Mouse (Mus musculus): ENCODE data around the gene Gdf10. TPM values are rescaled to one million over a fixed set of nuclear protein-coding genes. Genes with fewer than 3 reads are reported as not detected.

Gdf10 gene
- polyA plus RNA-seq, 1 experiment from 2014 or later: 15.0 TPM

DNA sequence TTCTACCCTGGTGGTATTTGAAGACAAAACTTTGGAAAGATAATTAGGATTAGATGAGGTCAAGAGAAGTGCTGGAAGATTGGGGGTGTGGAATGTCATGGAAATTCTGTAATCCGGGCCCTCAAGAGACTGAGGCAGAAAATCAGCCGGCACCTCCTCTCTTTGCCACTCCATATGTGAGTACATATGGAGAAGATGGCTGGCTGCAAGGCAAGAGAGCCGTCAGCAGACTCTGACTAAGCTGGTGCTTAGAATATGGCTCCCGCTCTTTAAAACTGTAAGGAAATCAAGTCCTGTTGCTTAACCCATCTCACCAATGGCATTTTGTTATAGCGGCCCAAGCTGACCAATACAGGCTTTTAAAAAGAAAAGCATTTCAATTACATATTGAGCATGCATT is 27.6 kb upstream of the Gdf10 start:
- WGBS: 86% methylated on average over 5 of the region's 5 CpGs
- Histone ChIP-seq H3K4me2 (ENCODE audit: low read length) (no peak overlapping the region), H3K9me3 (ENCODE audit: control insufficient read depth, low read length) (no peaks in the 10 kb centered on the region), H3K9ac (ENCODE audit: low read depth, low read length) (no peak overlapping the region), H3K4me3 (ENCODE audit: low read length) (no peak overlapping the region), H3K36me3 (ENCODE audit: control insufficient read depth, insufficient read depth, low read length) (no peaks in the 10 kb centered on the region), H3K4me1 (ENCODE audit: control insufficient read depth, insufficient read depth, low read depth, low read length) (no peaks in the 10 kb centered on the region), H3K27me3 (replicated peaks; ENCODE audit: control insufficient read depth, insufficient read depth, low read length) (no peaks in the 10 kb centered on the region), H3K27ac (ENCODE audit: low read depth, low read length) (no peak overlapping the region)
- ATAC-seq: no peak

DNA sequence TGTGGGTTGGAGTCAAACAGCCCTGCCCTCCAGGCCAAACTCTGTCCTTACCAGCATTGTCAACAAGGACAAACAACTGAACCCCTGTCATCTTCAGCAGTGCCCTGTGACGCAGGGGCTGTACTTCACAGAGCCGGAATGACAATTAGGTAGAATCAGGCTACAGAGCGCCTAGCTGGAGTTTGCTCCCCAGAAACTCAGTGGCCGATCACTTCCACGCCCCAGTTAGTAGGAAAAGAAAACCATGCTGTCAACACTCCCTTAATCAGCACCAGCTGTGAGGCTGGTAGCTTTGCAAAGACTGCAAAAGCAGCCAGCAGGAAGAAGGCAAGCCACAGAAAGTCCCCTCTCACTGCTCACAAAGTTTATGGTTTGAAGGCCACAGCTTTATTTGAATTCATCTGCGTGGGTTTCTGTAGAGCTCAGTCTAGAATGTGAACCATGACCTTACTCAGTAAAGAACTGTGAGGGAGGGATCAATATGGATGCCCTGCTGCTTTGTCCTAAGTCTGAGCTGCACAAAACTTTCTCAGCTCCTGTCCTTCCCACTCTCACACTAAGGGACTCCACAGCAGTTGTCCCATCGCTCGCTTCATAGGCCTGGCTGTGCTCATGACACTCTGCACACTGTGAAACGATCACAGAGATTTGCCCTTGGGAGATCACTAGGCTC is 26.6 kb upstream of the Gdf10 start:
- H3K36me3 ChIP-seq (ENCODE audit: control insufficient read depth, insufficient read depth, low read length): no peaks in the 10 kb centered on the region
- no peak overlapping the region for H3K9ac ChIP-seq (ENCODE audit: low read depth, low read length)
- 28% methylated on average over 9 of the region's 9 CpGs for WGBS
- H3K27ac ChIP-seq (ENCODE audit: low read depth, low read length): no peak overlapping the region
- no peaks in the 10 kb centered on the region for H3K4me1 ChIP-seq (ENCODE audit: control insufficient read depth, insufficient read depth, low read depth, low read length)
- no peak overlapping the region for H3K4me2 ChIP-seq (ENCODE audit: low read length)
- no peaks in the 10 kb centered on the region for H3K27me3 ChIP-seq (replicated peaks; ENCODE audit: control insufficient read depth, insufficient read depth, low read length)
- no peaks in the 10 kb centered on the region for H3K9me3 ChIP-seq (ENCODE audit: control insufficient read depth, low read length)
- no peak for ATAC-seq
- H3K4me3 ChIP-seq (ENCODE audit: low read length): no peak overlapping the region

DNA sequence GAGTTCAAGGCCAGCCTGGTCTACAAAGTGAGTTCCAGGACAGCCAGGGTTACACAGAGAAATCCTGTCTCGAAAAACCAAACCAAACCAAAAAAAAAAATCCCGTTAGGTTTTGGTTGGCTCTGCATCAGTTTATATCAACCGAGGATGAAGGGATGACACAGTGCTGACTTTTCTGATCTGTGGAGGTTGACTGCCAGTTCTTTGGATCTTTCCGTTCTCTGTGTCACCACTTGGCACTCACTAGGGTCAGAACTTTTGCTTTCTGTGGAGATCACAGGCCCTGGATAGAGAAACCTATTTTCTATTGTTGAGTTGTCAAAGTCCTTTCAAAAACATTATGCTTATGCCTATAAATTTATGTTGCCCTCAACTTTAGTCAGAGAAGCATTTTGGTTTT is 20.6 kb upstream of the Gdf10 start:
- 96% methylated on average over 4 of the region's 4 CpGs for WGBS
- Histone ChIP-seq H3K4me2 (ENCODE audit: low read length) (no peak overlapping the region), H3K27me3 (replicated peaks; ENCODE audit: control insufficient read depth, insufficient read depth, low read length) (no peaks in the 10 kb centered on the region), H3K4me3 (ENCODE audit: low read length) (no peak overlapping the region), H3K9me3 (ENCODE audit: control insufficient read depth, low read length) (no peaks in the 10 kb centered on the region), H3K27ac (ENCODE audit: low read depth, low read length) (no peak overlapping the region), H3K36me3 (ENCODE audit: control insufficient read depth, insufficient read depth, low read length) (no peaks in the 10 kb centered on the region), H3K4me1 (ENCODE audit: control insufficient read depth, insufficient read depth, low read depth, low read length) (no peaks in the 10 kb centered on the region), H3K9ac (ENCODE audit: low read depth, low read length) (no peak overlapping the region)
- no peak for ATAC-seq

DNA sequence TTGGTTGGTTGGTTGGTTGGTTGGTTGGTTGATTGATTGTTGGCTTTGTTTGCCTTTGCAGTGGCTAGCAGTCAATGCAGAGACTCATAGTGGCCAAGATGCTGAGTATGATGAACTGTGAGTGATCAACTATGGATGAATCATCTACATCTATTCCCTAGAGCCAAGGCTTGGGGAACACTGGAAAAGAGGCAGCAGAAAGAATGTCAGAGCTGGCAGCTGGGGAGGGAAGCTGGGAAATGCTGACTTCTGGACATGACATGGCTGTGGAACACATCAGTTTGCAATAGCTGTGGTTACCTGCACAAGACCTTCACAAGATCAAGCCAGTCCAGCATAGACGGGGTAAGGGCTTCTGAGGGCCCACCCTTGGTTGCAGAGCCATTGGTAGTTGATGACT is 20.2 kb upstream of the Gdf10 start:
- 86% methylated on average over 1 of the region's 1 CpGs for whole genome bisulfite sequencing
- H3K4me2 ChIP-seq (ENCODE audit: low read length): no peak overlapping the region
- H3K9me3 ChIP-seq (ENCODE audit: control insufficient read depth, low read length): no peaks in the 10 kb centered on the region
- H3K4me3 ChIP-seq (ENCODE audit: low read length): no peak overlapping the region
- no peak overlapping the region for H3K27ac ChIP-seq (ENCODE audit: low read depth, low read length)
- no peaks in the 10 kb centered on the region for H3K4me1 ChIP-seq (ENCODE audit: control insufficient read depth, insufficient read depth, low read depth, low read length)
- no peak overlapping the region for H3K9ac ChIP-seq (ENCODE audit: low read depth, low read length)
- no peak for ATAC-seq
- no peaks in the 10 kb centered on the region for H3K27me3 ChIP-seq (replicated peaks; ENCODE audit: control insufficient read depth, insufficient read depth, low read length)
- H3K36me3 ChIP-seq (ENCODE audit: control insufficient read depth, insufficient read depth, low read length): no peaks in the 10 kb centered on the region

DNA sequence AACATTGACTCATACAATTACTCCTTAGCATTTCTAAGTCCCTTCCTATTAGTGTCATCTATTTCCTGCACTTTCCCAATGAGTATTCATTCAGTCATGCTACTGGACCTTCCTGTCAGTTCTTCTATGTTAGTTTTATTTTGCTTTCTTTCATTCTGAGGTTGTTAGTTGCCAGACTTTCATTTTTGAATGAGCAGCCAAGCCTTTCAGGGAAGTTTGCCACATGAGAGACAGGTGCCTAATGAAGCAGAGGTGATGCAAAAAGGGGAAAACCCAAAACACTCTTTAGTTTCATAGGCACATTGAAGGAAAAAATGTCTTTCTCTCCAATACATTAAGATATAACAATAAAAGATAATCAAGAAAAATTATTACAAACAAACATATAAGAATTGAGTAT is 18.5 kb upstream of the Gdf10 start:
- Histone ChIP-seq H3K4me2 (ENCODE audit: low read length) (no peak overlapping the region), H3K9me3 (ENCODE audit: control insufficient read depth, low read length) (no peaks in the 10 kb centered on the region), H3K4me1 (ENCODE audit: control insufficient read depth, insufficient read depth, low read depth, low read length) (no peaks in the 10 kb centered on the region), H3K27ac (ENCODE audit: low read depth, low read length) (no peak overlapping the region), H3K4me3 (ENCODE audit: low read length) (no peak overlapping the region), H3K36me3 (ENCODE audit: control insufficient read depth, insufficient read depth, low read length) (no peaks in the 10 kb centered on the region), H3K27me3 (replicated peaks; ENCODE audit: control insufficient read depth, insufficient read depth, low read length) (no peaks in the 10 kb centered on the region), H3K9ac (ENCODE audit: low read depth, low read length) (no peak overlapping the region)
- no peak for ATAC-seq

DNA sequence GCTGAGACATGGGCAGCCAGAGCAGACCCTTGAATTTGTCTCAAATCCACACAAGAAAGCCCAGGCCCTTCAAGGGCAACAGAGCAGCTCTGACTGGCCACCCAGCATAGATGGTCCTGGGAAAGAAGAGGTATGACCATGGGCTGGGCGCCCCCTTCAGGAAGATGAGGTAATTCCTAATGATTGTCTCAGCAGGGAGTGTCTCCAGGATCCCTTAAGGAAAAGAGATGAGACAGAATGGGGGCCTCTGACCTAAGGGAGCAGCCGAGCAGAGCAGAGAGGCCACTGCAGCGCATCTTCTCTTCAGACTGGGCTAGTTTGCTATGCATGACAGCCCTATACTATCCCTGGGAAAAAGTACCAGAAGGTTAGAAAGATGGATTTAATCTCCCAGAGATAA is 9.7 kb upstream of the Gdf10 start:
- no peak for ATAC-seq
- peaks cover under 1% of the 10 kb centered on the region; the same call in 1 of the 2 replicates for H3K4me1 ChIP-seq (ENCODE audit: control insufficient read depth, insufficient read depth, low read depth, low read length)
- 30% methylated on average over 3 of the region's 3 CpGs for WGBS

DNA sequence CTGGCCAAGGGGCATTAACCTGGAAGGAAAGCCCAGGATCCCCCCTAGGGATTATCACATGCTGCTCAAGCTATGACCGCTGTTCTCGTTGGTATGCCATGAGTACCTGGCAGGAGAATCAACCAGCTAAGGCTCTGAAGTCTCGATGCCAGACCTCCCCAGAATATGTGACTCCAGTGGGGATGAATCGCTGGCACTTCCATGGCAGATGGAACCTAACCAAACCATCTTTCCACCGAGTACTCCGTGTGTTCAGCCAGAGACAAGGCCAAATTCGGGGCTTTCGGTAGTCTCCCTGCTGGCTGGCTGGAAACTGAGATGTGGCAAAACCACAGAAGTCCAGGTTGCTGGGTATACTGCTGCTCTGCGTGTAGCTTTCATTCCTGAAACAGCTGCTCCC is 9.2 kb upstream of the Gdf10 start:
- WGBS: 83% methylated on average over 9 of the region's 9 CpGs
- H3K9me3 ChIP-seq (ENCODE audit: control insufficient read depth, low read length): no peaks in the 10 kb centered on the region
- no peak overlapping the region for H3K27ac ChIP-seq (ENCODE audit: low read depth, low read length)
- H3K36me3 ChIP-seq (ENCODE audit: control insufficient read depth, insufficient read depth, low read length): no peaks in the 10 kb centered on the region
- H3K4me2 ChIP-seq (ENCODE audit: low read length): no peak overlapping the region
- H3K27me3 ChIP-seq (replicated peaks; ENCODE audit: control insufficient read depth, insufficient read depth, low read length): peaks cover 2% of the 10 kb centered on the region
- peaks cover 3% of the 10 kb centered on the region; the same call in 1 of the 2 replicates for H3K4me1 ChIP-seq (ENCODE audit: control insufficient read depth, insufficient read depth, low read depth, low read length)
- no peak overlapping the region for H3K4me3 ChIP-seq (ENCODE audit: low read length)
- no peak for ATAC-seq
- H3K9ac ChIP-seq (ENCODE audit: low read depth, low read length): no peak overlapping the region

More for the DNA sequence above, 9.7 kb upstream of the Gdf10 start:
- no peak overlapping the region for H3K4me2 ChIP-seq (ENCODE audit: low read length)
- H3K4me3 ChIP-seq (ENCODE audit: low read length): no peak overlapping the region
- no peaks in the 10 kb centered on the region for H3K36me3 ChIP-seq (ENCODE audit: control insufficient read depth, insufficient read depth, low read length)
- no peak overlapping the region for H3K27ac ChIP-seq (ENCODE audit: low read depth, low read length)
- no peaks in the 10 kb centered on the region for H3K9me3 ChIP-seq (ENCODE audit: control insufficient read depth, low read length)
- H3K27me3 ChIP-seq (replicated peaks; ENCODE audit: control insufficient read depth, insufficient read depth, low read length): peaks cover 2% of the 10 kb centered on the region
- H3K9ac ChIP-seq (ENCODE audit: low read depth, low read length): no peak overlapping the region

DNA sequence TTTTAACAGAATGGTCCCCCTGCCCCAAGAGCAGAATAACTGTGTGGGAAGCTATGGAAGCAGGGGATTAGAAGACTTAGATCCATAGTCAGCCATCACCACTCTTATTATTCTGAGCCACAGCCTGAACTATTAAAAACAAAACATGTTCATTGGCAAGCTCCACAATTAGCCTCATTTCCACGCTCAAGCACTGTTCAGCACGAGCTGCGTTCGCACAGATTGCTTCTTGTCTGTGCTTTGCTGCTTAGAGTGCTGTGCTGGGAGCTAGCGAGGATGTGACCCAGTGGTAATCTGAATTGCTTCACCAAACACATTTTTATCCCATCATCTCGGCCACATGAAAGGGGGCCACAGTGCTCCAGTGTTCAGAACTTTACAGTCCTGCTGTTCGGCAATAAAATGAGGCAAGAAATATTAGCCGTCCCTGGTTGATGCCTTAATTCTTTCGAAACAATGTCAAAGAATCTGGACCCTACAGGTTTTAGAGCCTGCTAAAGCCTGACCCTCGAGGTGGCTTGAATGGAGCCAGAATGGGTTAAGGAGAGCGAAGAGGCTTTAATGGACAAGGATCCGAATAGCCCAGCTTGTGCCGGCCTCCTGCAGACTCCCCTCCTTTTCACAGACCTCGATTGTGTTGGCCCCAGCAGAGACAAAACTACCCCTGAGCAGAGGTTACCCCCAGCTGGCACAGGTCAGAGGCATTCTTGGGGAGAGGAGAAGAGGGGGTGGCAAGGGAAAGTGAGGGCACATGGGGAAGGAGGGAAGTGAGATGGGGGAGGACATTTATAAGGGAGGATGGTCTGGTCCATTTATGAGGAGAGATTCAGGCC is 2.4 kb upstream of the Gdf10 start:
- H3K27me3 ChIP-seq (replicated peaks; ENCODE audit: control insufficient read depth, insufficient read depth, low read length): peaks cover 8% of the 10 kb centered on the region
- H3K9me3 ChIP-seq (ENCODE audit: control insufficient read depth, low read length): no peaks in the 10 kb centered on the region
- WGBS: 8% methylated on average over 14 of the region's 14 CpGs
- H3K36me3 ChIP-seq (ENCODE audit: control insufficient read depth, insufficient read depth, low read length): no peaks in the 10 kb centered on the region
- no peak overlapping the region for H3K4me3 ChIP-seq (ENCODE audit: low read length)
- H3K4me2 ChIP-seq (ENCODE audit: low read length): no peak overlapping the region
- peak; percentile 56; the same call in 1 of the 2 replicates for ATAC-seq
- no peak overlapping the region; the same call in 1 of the 2 replicates for H3K27ac ChIP-seq (ENCODE audit: low read depth, low read length)
- no peak overlapping the region for H3K9ac ChIP-seq (ENCODE audit: low read depth, low read length)
- peaks cover 18% of the 10 kb centered on the region for H3K4me1 ChIP-seq (ENCODE audit: control insufficient read depth, insufficient read depth, low read depth, low read length)

DNA sequence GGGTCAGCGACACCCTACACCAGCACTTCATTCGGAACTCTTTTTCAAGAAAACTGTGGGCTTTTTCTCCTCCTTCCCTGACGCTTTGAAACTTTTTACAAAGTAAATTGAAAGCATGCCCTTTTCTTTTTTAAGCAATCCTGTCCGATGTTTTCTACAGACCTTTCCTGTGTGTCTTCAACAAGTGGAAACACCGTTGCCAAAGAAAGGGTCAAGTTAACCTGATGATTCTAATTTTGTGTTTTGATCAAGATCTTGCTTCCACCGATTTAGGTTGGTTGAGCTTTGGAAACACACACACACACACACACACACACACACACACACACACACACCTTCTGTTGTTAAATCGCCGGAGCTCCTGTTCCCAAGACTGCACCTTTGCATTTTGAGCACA is 618 bp upstream of the Gdf10 start:
- 14% methylated on average over 8 of the region's 8 CpGs for WGBS
- Histone ChIP-seq H3K4me3 (ENCODE audit: low read length) (peak overlapping the region; percentile 53), H3K4me1 (ENCODE audit: control insufficient read depth, insufficient read depth, low read depth, low read length) (peaks cover 18% of the 10 kb centered on the region), H3K27me3 (replicated peaks; ENCODE audit: control insufficient read depth, insufficient read depth, low read length) (peaks cover 6% of the 10 kb centered on the region), H3K36me3 (ENCODE audit: control insufficient read depth, insufficient read depth, low read length) (no peaks in the 10 kb centered on the region), H3K9me3 (ENCODE audit: control insufficient read depth, low read length) (no peaks in the 10 kb centered on the region), H3K27ac (ENCODE audit: low read depth, low read length) (no peak overlapping the region), H3K9ac (ENCODE audit: low read depth, low read length) (peak overlapping the region; percentile 64), H3K4me2 (ENCODE audit: low read length) (peak overlapping the region; percentile 97)
- ATAC-seq: no peak
